Mouse (Mus musculus) spleen, adult 2 months (tissue): Measurements from ENCODE around the gene Slc7a10. TPM values are rescaled to one million over a fixed set of nuclear protein-coding genes. Genes with fewer than 3 reads are reported as not detected.

Experiments
- DNase-seq, 2 experiments: peaks; one replicate each; pipeline versions ENCODE4 v3.0.0 to v3.0.0-alpha.2; 2012 to 2021; ENCODE audit warnings: low spot score in 2 of 2, low read depth in 1 of 2
- H3K27ac ChIP-seq: fragments of 200-500 bp; 2 replicates; pipeline ENCODE4 v1.5.1; 2012; ENCODE audit warnings: low read length, inconsistent platforms; ENCODE audit not compliant: insufficient read depth
- H3K27me3 ChIP-seq: fragments of 200-500 bp; 2 replicates; pipeline ENCODE4 v1.6.1; 2012; ENCODE audit warnings: mild to moderate bottlenecking, moderate library complexity, low read length, inconsistent platforms; ENCODE audit not compliant: control insufficient read depth, insufficient read depth
- H3K36me3 ChIP-seq: fragments of 200-500 bp; 2 replicates; pipeline ENCODE4 v1.6.1; 2012; ENCODE audit warnings: mild to moderate bottlenecking, low read length, inconsistent platforms; ENCODE audit not compliant: control insufficient read depth, insufficient read depth
- H3K4me1 ChIP-seq: fragments of 200-500 bp; 2 replicates; pipeline ENCODE4 v1.6.1; 2011; ENCODE audit warnings: inconsistent platforms; ENCODE audit not compliant: control insufficient read depth, insufficient read depth, insufficient read length
- H3K4me3 ChIP-seq: fragments of 200-500 bp; 2 replicates; pipeline ENCODE4 v1.5.1; 2011; ENCODE audit warnings: mild to moderate bottlenecking, inconsistent platforms; ENCODE audit not compliant: insufficient read depth, insufficient read length; ENCODE audit errors: extremely low read depth
- CTCF ChIP-seq: fragments of 200-500 bp; IDR thresholded peaks from 2 replicates; pipeline ENCODE4 v1.5.1; 2011; ENCODE audit warnings: mild to moderate bottlenecking, inconsistent platforms; ENCODE audit not compliant: insufficient read depth, insufficient read length, insufficient replicate concordance; ENCODE audit errors: extremely low read depth
- POLR2A ChIP-seq: fragments of 200-500 bp; IDR thresholded peaks from 2 replicates; pipeline ENCODE4 v1.6.1; 2011; ENCODE audit warnings: low read depth, low read length, inconsistent platforms
- WGBS: fragments of 180-500 bp; shearing (Covaris S2); methylation state at CpG from one replicate; pipeline ENCODE4 v1.1.7; 2018; 5-methylcytosine and 5-hydroxymethylcytosine counted together
- polyA plus RNA-seq: library from polyadenylated mRNA; depleted of rRNA; stranded (reverse); fragments of >200 nt; gene quantifications from 2 replicates; pipeline ENCODE4 v1.2.3, GENCODE M21; 2012; rRNA removed

Slc7a10 gene
- 1.3 and 1.5 TPM in 2 replicates for polyA plus RNA-seq

GRCm38 (mm10) chr7:35185889-35186569, at the start of gene Slc7a10:
Gene Slc7a10, plus strand, starts transcription at chr7:35186385.
- no peak within 1 kb of the TSS for H3K27ac ChIP-seq
- no peak for DNase-seq
- peaks cover 15% of the 10 kb centered on the region for H3K27me3 ChIP-seq
- H3K4me1 ChIP-seq, result no peaks in the 10 kb centered on the region
- 4% methylated on average over 43 of the region's 43 CpGs for WGBS
- H3K36me3 ChIP-seq, result no peaks in the 10 kb centered on the region
- H3K4me3 ChIP-seq, result no peak within 1 kb of the TSS
- TF ChIP-seq CTCF (no peak), POLR2A (no peak)

- WGBS, result 92% methylated on average over 1 of the region's 1 CpGs
- no peaks in the 10 kb centered on the region for H3K36me3 ChIP-seq
- no peak for TF ChIP-seq POLR2A
- no peak for TF ChIP-seq CTCF
- H3K4me3 ChIP-seq, result no peak overlapping the region
- H3K27me3 ChIP-seq, result no peaks in the 10 kb centered on the region
- H3K4me1 ChIP-seq, result no peaks in the 10 kb centered on the region
- no peak for DNase-seq
- no peak overlapping the region for H3K27ac ChIP-seq
These were observed 48.7 kb upstream of the Slc7a10 start for GRCm38 (mm10) chr7:35137524-35137923.

- Histone ChIP-seq H3K36me3 (no peaks in the 10 kb centered on the region), H3K4me3 (no peak overlapping the region)
- TF ChIP-seq CTCF (no peak), POLR2A (no peak)
These were observed 47.7 kb upstream of the Slc7a10 start for GRCm38 (mm10) chr7:35138481-35138880.

GRCm38 (mm10) chr7:35139880-35140279, 46.3 kb upstream of the Slc7a10 start:
- no peak for DNase-seq
- 35% methylated on average over 5 of the region's 5 CpGs for WGBS
- no peak overlapping the region for H3K27ac ChIP-seq
- TF ChIP-seq CTCF, result no peak
- TF ChIP-seq POLR2A, result no peak
- H3K36me3 ChIP-seq, result no peaks in the 10 kb centered on the region
- no peak overlapping the region for H3K4me3 ChIP-seq
- H3K4me1 ChIP-seq, result no peaks in the 10 kb centered on the region
- H3K27me3 ChIP-seq, result no peaks in the 10 kb centered on the region

More at GRCm38 (mm10) chr7:35138481-35138880, 47.7 kb upstream of the Slc7a10 start:
- Histone ChIP-seq H3K27ac (no peak overlapping the region), H3K4me1 (no peaks in the 10 kb centered on the region), H3K27me3 (no peaks in the 10 kb centered on the region)
- no peak for DNase-seq
- WGBS, result 76% methylated on average over 4 of the region's 4 CpGs

- no peak for TF ChIP-seq CTCF
- no peak for TF ChIP-seq POLR2A
- no peak overlapping the region for H3K27ac ChIP-seq
- no peak for DNase-seq
- H3K4me1 ChIP-seq, result no peaks in the 10 kb centered on the region
- no peaks in the 10 kb centered on the region for H3K36me3 ChIP-seq
- no peaks in the 10 kb centered on the region for H3K27me3 ChIP-seq
- 89% methylated on average over 5 of the region's 5 CpGs for WGBS
- H3K4me3 ChIP-seq, result no peak overlapping the region
These were observed 44.7 kb upstream of the Slc7a10 start for GRCm38 (mm10) chr7:35141519-35141918.

GRCm38 (mm10) chr7:35142522-35142921, 43.7 kb upstream of the Slc7a10 start:
- H3K27ac ChIP-seq, result no peak overlapping the region
- H3K36me3 ChIP-seq, result no peaks in the 10 kb centered on the region
- no peak overlapping the region for H3K4me3 ChIP-seq
- DNase-seq, result no peak
- 85% methylated on average over 8 of the region's 8 CpGs for WGBS
- TF ChIP-seq CTCF (no peak), POLR2A (no peak)
- H3K27me3 ChIP-seq, result no peaks in the 10 kb centered on the region
- no peaks in the 10 kb centered on the region for H3K4me1 ChIP-seq
